Mouse (Mus musculus) kidney, embryonic 14.5 days (tissue): ENCODE measurements around the gene 1110032F04Rik. TPM values are rescaled to one million over a fixed set of nuclear protein-coding genes. Genes with fewer than 3 reads are reported as not detected.

Experiments used
- ATAC-seq: fragments of 200-750 bp; cut with Nextera tagmentation; 2 replicates; pipeline ENCODE4 v1.8.0; 2017; ENCODE audit warnings: moderate number of reproducible peaks, mild to moderate bottlenecking, moderate TSS enrichment, moderate library complexity; ENCODE audit not compliant: low FRiP score, low TSS enrichment
- H3K27ac ChIP-seq: fragments of 300-500 bp; sonication (generic); 2 replicates; pipeline ENCODE4 v1.5.1; 2014; ENCODE audit warnings: low read depth, mild to moderate bottlenecking, low read length, moderate library complexity, mixed read lengths
- H3K27me3 ChIP-seq: fragments of 300-500 bp; sonication (generic); 2 replicates; pipeline ENCODE4 v1.6.1; 2014; ENCODE audit warnings: mild to moderate bottlenecking, low read length; ENCODE audit not compliant: control insufficient read depth, insufficient read depth
- H3K36me3 ChIP-seq: fragments of 300-500 bp; sonication (generic); 2 replicates; pipeline ENCODE4 v1.6.1; 2014; ENCODE audit warnings: low read length, mixed read lengths; ENCODE audit not compliant: control insufficient read depth, insufficient read depth
- H3K4me1 ChIP-seq: fragments of 300-500 bp; sonication (generic); 2 replicates; pipeline ENCODE4 v1.6.1; 2014; ENCODE audit warnings: low read length, mixed read lengths; ENCODE audit not compliant: control insufficient read depth, insufficient read depth
- H3K4me2 ChIP-seq: fragments of 300-500 bp; sonication (generic); replicated peaks from 2 replicates; pipeline ENCODE4 v1.6.1; 2014; ENCODE audit warnings: low read depth, mild to moderate bottlenecking, low read length
- H3K4me3 ChIP-seq: fragments of 300-500 bp; sonication (generic); 2 replicates; pipeline ENCODE4 v1.5.1; 2014; ENCODE audit warnings: mild to moderate bottlenecking, low read length
- H3K9ac ChIP-seq: fragments of 300-500 bp; sonication (generic); 2 replicates; pipeline ENCODE4 v1.6.1; 2014; ENCODE audit warnings: low read depth, mild to moderate bottlenecking, low read length, moderate library complexity
- H3K9me3 ChIP-seq: fragments of 300-500 bp; sonication (generic); 2 replicates; pipeline ENCODE4 v1.6.1; 2016; ENCODE audit warnings: low read length; ENCODE audit not compliant: control insufficient read depth
- WGBS: fragments of 180-500 bp; shearing (Covaris S2); extraction: QIAGEN DNeasy Blood & Tissue Kit; methylation state at CpG from one replicate; pipeline ENCODE4 v1.1.7; 2014; 5-methylcytosine and 5-hydroxymethylcytosine counted together
- polyA plus RNA-seq: library from polyadenylated mRNA; unstranded; fragments of >200 nt; fragmentation: Nextera tagmentation; extraction: Ambion mirVana; gene quantifications from 2 replicates; pipeline ENCODE4 v1.2.1, GENCODE M21; 2014

The 1110032F04Rik gene
- polyA plus RNA-seq, result 5.1 and 7.0 TPM in 2 replicates

DNA sequence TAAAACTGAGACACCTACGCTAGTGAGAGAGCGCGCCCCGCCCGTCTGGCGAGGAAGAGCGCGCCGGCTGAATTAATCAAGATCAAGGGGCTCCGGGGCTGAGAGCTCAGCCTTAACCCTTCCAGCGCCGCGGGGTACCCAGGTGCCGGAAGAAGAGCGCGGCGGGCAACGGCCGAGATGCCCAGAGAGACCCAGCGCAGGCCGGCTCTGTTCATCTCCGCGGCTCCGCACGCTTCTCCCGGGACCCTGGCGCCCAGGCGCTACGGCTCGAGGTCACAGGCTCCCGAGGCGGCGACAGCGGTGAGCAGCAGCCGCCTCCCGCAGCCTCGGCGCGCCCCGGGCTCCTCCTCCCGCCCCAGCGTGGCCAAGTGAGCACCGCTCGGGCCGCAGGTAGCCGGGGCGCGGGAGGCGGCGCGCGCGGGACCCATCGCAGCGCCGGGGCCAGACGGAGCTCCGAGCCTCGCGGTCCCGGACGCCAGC is at the start of gene 1110032F04Rik:
Gene 1110032F04Rik, plus strand, starts transcription at position 376 of the 480 bp plus-strand sequence.
- Histone ChIP-seq H3K9me3 (no peaks in the 10 kb centered on the region), H3K9ac (peak within 1 kb of the TSS; percentile 67), H3K4me2 (peak within 1 kb of the TSS; percentile 100), H3K4me1 (peaks cover 7% of the 10 kb centered on the region; the same call in 1 of the 2 replicates), H3K4me3 (peak within 1 kb of the TSS; percentile 65), H3K27me3 (peaks cover 14% of the 10 kb centered on the region), H3K27ac (no peak within 1 kb of the TSS), H3K36me3 (no peaks in the 10 kb centered on the region)
- peak; percentile 84 for ATAC-seq
- WGBS, result under 1% methylated on average over 48 of the region's 62 CpGs

DNA sequence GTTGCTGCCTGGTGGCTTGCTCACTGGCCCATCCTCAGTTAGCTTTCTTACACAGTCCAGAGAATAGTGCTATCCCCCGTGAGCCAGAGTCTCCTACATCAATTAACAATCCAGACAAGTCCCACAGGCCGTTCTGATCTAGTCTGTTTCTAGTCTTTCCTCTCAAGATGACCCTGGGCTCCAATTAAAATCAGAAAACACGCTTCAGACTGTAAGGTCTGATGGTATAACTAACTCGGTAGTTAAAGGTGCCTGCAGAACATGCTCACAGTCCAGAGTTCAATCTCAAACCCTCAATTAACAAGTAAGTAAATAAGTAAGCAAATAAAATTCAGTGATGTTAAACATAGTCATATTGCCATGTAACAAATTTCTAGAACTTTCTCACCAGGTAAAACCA is 48.0 kb upstream of the 1110032F04Rik start:
- no peaks in the 10 kb centered on the region for H3K27me3 ChIP-seq
- no peaks in the 10 kb centered on the region for H3K36me3 ChIP-seq
- no peak overlapping the region for H3K4me2 ChIP-seq
- H3K9me3 ChIP-seq, result no peaks in the 10 kb centered on the region
- no peak overlapping the region for H3K4me3 ChIP-seq
- no peak overlapping the region for H3K27ac ChIP-seq
- no peak overlapping the region for H3K9ac ChIP-seq
- peaks cover 11% of the 10 kb centered on the region for H3K4me1 ChIP-seq
- ATAC-seq, result no peak
- 61% methylated on average over 4 of the region's 4 CpGs for WGBS

- no peak overlapping the region for H3K4me3 ChIP-seq
- H3K27ac ChIP-seq, result 0 out of 2 replicates have a peak overlapping the region, but pooled peaks have one; percentile 47
- 27% methylated on average over 5 of the region's 5 CpGs for WGBS
- no peaks in the 10 kb centered on the region for H3K36me3 ChIP-seq
- no peak overlapping the region for H3K9ac ChIP-seq
- no peaks in the 10 kb centered on the region for H3K27me3 ChIP-seq
- peak; percentile 60; the same call in 1 of the 2 replicates for ATAC-seq
- H3K4me2 ChIP-seq, result no peak overlapping the region; the same call in 1 of the 2 replicates
- H3K4me1 ChIP-seq, result peaks cover 11% of the 10 kb centered on the region
- no peaks in the 10 kb centered on the region for H3K9me3 ChIP-seq
Observed at GRCm38 (mm10) chr3:68821926-68822341, 47.5 kb upstream of the 1110032F04Rik start.

DNA sequence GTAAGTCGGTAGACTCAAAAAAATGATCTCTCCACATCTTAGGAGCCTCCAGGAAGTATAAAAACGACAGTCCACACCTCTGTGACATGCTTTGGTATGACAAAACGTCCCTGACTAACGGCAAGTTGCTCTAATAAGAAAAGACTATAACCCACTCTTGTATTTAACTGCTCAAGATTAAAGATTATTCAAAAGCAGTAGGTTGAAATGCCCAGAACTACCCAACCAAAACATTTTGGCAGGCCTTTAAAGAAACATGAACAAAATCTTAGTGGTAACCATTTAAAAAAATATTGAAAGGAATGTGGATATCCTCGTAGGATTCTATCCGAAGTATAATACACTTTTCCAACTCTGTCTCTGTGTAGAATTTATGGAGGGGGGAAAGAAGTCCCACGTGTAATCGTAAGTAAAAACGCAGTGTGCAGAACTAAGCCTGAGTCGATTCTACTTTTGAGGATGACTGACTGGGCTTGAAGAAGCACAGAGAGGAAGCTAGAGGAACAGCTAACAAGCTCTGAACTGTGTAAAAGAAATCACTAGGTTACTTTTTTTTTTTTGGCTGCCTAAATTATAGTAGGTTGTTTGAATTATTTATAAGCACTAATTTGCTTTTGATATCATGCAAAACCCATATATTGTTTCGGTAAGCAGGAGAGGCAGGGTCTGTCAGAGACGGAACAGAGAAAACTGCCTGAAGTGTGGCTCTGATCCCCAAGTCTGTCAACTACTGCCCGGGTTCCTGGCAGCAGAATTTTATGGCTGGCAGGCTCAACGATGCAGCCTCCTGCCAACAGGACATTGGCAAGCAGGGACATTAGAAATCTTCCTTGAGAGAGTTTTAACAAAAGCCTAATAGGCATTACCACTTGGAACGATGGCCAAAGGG is 45.3 kb upstream of the 1110032F04Rik start:
- no peak overlapping the region for H3K4me3 ChIP-seq
- no peak overlapping the region for H3K9ac ChIP-seq
- no peaks in the 10 kb centered on the region for H3K27me3 ChIP-seq
- no peaks in the 10 kb centered on the region for H3K9me3 ChIP-seq
- 35% methylated on average over 15 of the region's 15 CpGs for WGBS
- H3K27ac ChIP-seq, result peak overlapping the region; percentile 14; the same call in 1 of the 2 replicates
- peaks cover 11% of the 10 kb centered on the region for H3K4me1 ChIP-seq
- ATAC-seq, result 0 out of 2 replicates have a peak, but pooled peaks have one; percentile 2
- H3K4me2 ChIP-seq, result no peak overlapping the region
- no peaks in the 10 kb centered on the region for H3K36me3 ChIP-seq

GRCm38 (mm10) chr3:68824765-68825090 is 44.7 kb upstream of the 1110032F04Rik start:
- no peaks in the 10 kb centered on the region for H3K36me3 ChIP-seq
- no peak overlapping the region for H3K4me2 ChIP-seq
- ATAC-seq, result peak; percentile 70
- H3K4me1 ChIP-seq, result peaks cover 11% of the 10 kb centered on the region
- H3K9ac ChIP-seq, result no peak overlapping the region
- WGBS, result 6% methylated on average over 2 of the region's 2 CpGs
- no peaks in the 10 kb centered on the region for H3K27me3 ChIP-seq
- H3K27ac ChIP-seq, result peak overlapping the region; percentile 14; the same call in 1 of the 2 replicates
- no peaks in the 10 kb centered on the region for H3K9me3 ChIP-seq
- no peak overlapping the region for H3K4me3 ChIP-seq

- Histone ChIP-seq H3K36me3 (no peaks in the 10 kb centered on the region), H3K27ac (no peak overlapping the region), H3K9ac (no peak overlapping the region), H3K27me3 (no peaks in the 10 kb centered on the region), H3K4me1 (peaks cover 11% of the 10 kb centered on the region), H3K9me3 (no peaks in the 10 kb centered on the region), H3K4me2 (no peak overlapping the region), H3K4me3 (no peak overlapping the region)
- 36% methylated on average over 8 of the region's 8 CpGs for WGBS
- peak; percentile 14; the same call in 1 of the 2 replicates for ATAC-seq
Observed at GRCm38 (mm10) chr3:68825151-68825550, 44.2 kb upstream of the 1110032F04Rik start.

GRCm38 (mm10) chr3:68827671-68828070 is 41.7 kb upstream of the 1110032F04Rik start:
- Histone ChIP-seq H3K4me2 (no peak overlapping the region), H3K27ac (no peak overlapping the region), H3K36me3 (no peaks in the 10 kb centered on the region), H3K9me3 (no peaks in the 10 kb centered on the region), H3K4me3 (no peak overlapping the region), H3K9ac (no peak overlapping the region), H3K27me3 (no peaks in the 10 kb centered on the region), H3K4me1 (peaks cover 6% of the 10 kb centered on the region)
- 93% methylated on average over 5 of the region's 5 CpGs for WGBS
- no peak for ATAC-seq

DNA sequence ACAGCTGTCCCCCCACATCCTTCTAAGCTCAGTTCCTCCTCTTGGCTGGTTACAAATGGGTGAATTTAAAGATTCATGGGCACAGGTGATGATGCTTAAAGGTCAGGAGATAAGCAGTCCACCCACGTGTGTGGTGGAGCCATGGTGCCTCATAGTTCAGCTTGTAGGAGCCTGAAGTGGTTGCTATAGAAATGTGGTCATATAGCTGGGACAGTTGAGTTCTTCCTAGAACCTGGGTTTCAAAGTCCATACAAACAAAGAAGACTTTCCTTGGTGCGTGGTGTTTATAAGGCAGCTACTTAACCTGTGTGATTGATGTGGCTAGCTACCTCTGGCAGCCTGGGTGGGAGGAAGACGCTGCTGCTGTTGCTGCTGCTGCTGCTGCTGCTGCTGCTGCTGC is 39.4 kb upstream of the 1110032F04Rik start:
- no peaks in the 10 kb centered on the region; the same call in 1 of the 2 replicates for H3K4me1 ChIP-seq
- ATAC-seq, result no peak
- no peaks in the 10 kb centered on the region for H3K36me3 ChIP-seq
- H3K27ac ChIP-seq, result no peak overlapping the region
- no peaks in the 10 kb centered on the region for H3K9me3 ChIP-seq
- no peak overlapping the region for H3K9ac ChIP-seq
- no peak overlapping the region for H3K4me2 ChIP-seq
- H3K27me3 ChIP-seq, result no peaks in the 10 kb centered on the region
- 56% methylated on average over 3 of the region's 3 CpGs for WGBS
- H3K4me3 ChIP-seq, result no peak overlapping the region
